Mouse (Mus musculus) hindbrain, embryonic 12.5 days (tissue): ENCODE data around the gene Smoc1. TPM values are rescaled to one million over a fixed set of nuclear protein-coding genes. Genes with fewer than 3 reads are reported as not detected.

Experiments
- ATAC-seq: fragments of 200-750 bp; cut with Nextera tagmentation; 2 replicates; pipeline ENCODE4 v1.8.0; 2017; ENCODE audit warnings: moderate TSS enrichment; ENCODE audit not compliant: low FRiP score
- H3K27ac ChIP-seq: fragments of 300-500 bp; sonication (generic); 2 replicates; pipeline ENCODE4 v1.5.1; 2016; ENCODE audit warnings: mild to moderate bottlenecking
- H3K27me3 ChIP-seq: fragments of 300-500 bp; sonication (generic); 2 replicates; pipeline ENCODE4 v1.6.1; 2016; ENCODE audit warnings: mild to moderate bottlenecking
- H3K36me3 ChIP-seq: fragments of 300-500 bp; sonication (generic); 2 replicates; pipeline ENCODE4 v1.6.1; 2016; ENCODE audit warnings: mild to moderate bottlenecking
- H3K4me1 ChIP-seq: fragments of 300-500 bp; sonication (generic); 2 replicates; pipeline ENCODE4 v1.6.1; 2016
- H3K4me2 ChIP-seq: fragments of 300-500 bp; sonication (generic); replicated peaks from 2 replicates; pipeline ENCODE4 v1.6.1; 2016; ENCODE audit warnings: mild to moderate bottlenecking
- H3K4me3 ChIP-seq: fragments of 300-500 bp; sonication (generic); 2 replicates; pipeline ENCODE4 v1.5.1; 2016; ENCODE audit warnings: mild to moderate bottlenecking
- H3K9ac ChIP-seq: fragments of 300-500 bp; sonication (generic); 2 replicates; pipeline ENCODE4 v1.6.1; 2016; ENCODE audit warnings: mild to moderate bottlenecking, moderate library complexity
- H3K9me3 ChIP-seq: fragments of 300-500 bp; sonication (generic); replicated peaks from 2 replicates; pipeline ENCODE4 v1.6.1; 2016; ENCODE audit warnings: mild to moderate bottlenecking
- WGBS: fragments of 180-500 bp; shearing (Covaris S2); methylation state at CpG from one replicate; pipeline ENCODE4 v1.1.7; 2016; 5-methylcytosine and 5-hydroxymethylcytosine counted together
- polyA plus RNA-seq: library from polyadenylated mRNA; unstranded; fragments of >200 nt; fragmentation: Nextera tagmentation; extraction: Ambion mirVana; gene quantifications from 2 replicates; pipeline ENCODE4 v1.2.1, GENCODE M21; 2016

Smoc1 gene
- polyA plus RNA-seq, 1 experiment from 2014 or later: 22.6 TPM

DNA sequence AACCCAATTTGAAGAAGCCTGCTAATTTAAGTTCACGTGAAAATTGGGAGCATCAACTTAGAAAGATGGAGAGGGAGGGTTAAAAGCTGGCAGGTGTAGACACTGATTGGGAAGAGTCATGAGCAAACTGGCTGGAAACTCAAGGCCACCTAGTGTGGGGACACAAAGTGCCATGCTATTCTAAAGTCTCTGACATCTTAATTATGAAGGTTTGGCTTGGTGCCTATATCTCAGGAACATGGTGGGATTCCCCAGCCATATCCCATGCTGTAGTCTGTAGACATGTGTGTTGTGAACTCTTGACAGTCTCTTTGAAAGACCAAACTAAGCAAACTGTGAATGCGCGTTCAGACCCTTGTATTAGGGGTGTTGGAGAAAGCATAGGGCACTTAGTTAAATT lies 32.0 kb downstream of the Smoc1 start:
- Histone ChIP-seq H3K27me3 (no peaks in the 10 kb centered on the region), H3K4me3 (no peak overlapping the region), H3K9me3 (no peaks in the 10 kb centered on the region), H3K36me3 (no peaks in the 10 kb centered on the region), H3K27ac (no peak overlapping the region), H3K4me2 (no peak overlapping the region), H3K4me1 (peaks cover 13% of the 10 kb centered on the region), H3K9ac (no peak overlapping the region)
- WGBS: 94% methylated on average over 3 of the region's 3 CpGs
- ATAC-seq: no peak

- Histone ChIP-seq H3K9me3 (no peaks in the 10 kb centered on the region), H3K4me3 (no peak overlapping the region), H3K36me3 (no peaks in the 10 kb centered on the region), H3K4me2 (no peak overlapping the region), H3K4me1 (no peaks in the 10 kb centered on the region), H3K27ac (no peak overlapping the region), H3K9ac (no peak overlapping the region), H3K27me3 (no peaks in the 10 kb centered on the region)
- WGBS: 76% methylated on average over 6 of the region's 6 CpGs
- no peak for ATAC-seq
These were observed 35.3 kb downstream of the Smoc1 start for GRCm38 (mm10) chr12:81061831-81062361.

DNA sequence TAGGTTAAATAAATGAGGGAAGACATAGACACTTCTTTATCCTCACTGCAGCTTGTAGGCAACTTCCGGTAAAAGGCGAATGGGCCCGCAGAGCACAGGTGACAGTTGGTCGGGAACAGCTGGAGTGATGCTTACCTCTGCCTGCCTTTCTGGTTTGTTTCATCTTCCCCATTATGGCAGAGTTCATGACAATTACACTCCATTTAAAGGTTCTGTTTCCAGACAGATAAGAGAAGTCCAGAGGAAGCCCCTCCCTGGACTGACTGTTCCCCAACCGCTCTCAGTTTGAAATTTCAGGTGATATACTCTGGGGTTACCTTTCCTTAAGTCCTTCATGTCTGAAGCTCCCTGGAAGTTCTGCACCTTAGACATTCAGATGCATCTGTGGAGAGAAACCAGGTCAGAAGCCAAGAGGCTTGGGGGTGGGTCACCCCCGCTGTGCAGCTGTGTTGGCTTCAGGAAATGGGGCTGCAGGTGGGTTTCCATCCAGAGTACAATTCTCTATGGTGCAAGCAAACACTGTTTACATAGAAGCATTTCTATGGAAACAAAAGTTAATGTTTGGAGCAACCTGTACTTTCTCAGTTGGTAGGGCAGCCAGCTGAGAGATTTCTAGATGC lies 36.8 kb downstream of the Smoc1 start:
- Histone ChIP-seq H3K27ac (no peak overlapping the region), H3K9ac (no peak overlapping the region), H3K27me3 (no peaks in the 10 kb centered on the region), H3K4me2 (no peak overlapping the region), H3K4me3 (no peak overlapping the region), H3K4me1 (no peaks in the 10 kb centered on the region), H3K36me3 (no peaks in the 10 kb centered on the region), H3K9me3 (no peaks in the 10 kb centered on the region)
- WGBS: 90% methylated on average over 6 of the region's 6 CpGs
- no peak for ATAC-seq

- H3K4me3 ChIP-seq: no peak overlapping the region
- peaks cover 2% of the 10 kb centered on the region; the same call in 1 of the 2 replicates for H3K4me1 ChIP-seq
- peaks cover under 1% of the 10 kb centered on the region; the same call in 1 of the 2 replicates for H3K9me3 ChIP-seq
- 90% methylated on average over 2 of the region's 2 CpGs for WGBS
- no peak overlapping the region for H3K9ac ChIP-seq
- no peaks in the 10 kb centered on the region for H3K27me3 ChIP-seq
- H3K27ac ChIP-seq: no peak overlapping the region
- H3K36me3 ChIP-seq: no peaks in the 10 kb centered on the region
- no peak for ATAC-seq
- H3K4me2 ChIP-seq: no peak overlapping the region
These were observed 47.5 kb downstream of the Smoc1 start for GRCm38 (mm10) chr12:81074139-81074538.

DNA sequence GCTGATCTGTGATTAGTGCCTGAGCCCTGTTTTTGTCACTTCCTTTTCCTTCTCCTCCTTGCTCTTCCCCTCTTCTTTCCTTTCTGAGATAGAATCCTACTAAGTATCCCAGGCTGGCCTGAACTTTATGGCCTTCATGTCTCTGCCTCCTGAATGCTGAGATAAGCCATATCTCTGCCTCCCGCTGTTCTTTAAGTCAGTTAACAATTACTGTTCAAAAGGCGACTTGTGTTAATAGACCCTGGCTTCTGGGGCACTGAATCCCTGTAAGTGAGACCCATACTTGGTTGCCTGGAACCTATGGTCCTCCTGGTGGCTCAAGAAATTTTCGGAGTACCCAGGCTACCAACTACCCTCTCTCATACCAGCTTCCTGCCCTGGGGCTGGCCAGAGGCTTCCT lies 48.3 kb downstream of the Smoc1 start:
- Histone ChIP-seq H3K9me3 (peaks cover 3% of the 10 kb centered on the region; the same call in 1 of the 2 replicates), H3K4me3 (no peak overlapping the region), H3K4me2 (no peak overlapping the region), H3K9ac (no peak overlapping the region), H3K27me3 (no peaks in the 10 kb centered on the region), H3K27ac (no peak overlapping the region), H3K36me3 (no peaks in the 10 kb centered on the region; the same call in 1 of the 2 replicates), H3K4me1 (peaks cover 2% of the 10 kb centered on the region; the same call in 1 of the 2 replicates)
- ATAC-seq: no peak
- 87% methylated on average over 3 of the region's 3 CpGs for WGBS

DNA sequence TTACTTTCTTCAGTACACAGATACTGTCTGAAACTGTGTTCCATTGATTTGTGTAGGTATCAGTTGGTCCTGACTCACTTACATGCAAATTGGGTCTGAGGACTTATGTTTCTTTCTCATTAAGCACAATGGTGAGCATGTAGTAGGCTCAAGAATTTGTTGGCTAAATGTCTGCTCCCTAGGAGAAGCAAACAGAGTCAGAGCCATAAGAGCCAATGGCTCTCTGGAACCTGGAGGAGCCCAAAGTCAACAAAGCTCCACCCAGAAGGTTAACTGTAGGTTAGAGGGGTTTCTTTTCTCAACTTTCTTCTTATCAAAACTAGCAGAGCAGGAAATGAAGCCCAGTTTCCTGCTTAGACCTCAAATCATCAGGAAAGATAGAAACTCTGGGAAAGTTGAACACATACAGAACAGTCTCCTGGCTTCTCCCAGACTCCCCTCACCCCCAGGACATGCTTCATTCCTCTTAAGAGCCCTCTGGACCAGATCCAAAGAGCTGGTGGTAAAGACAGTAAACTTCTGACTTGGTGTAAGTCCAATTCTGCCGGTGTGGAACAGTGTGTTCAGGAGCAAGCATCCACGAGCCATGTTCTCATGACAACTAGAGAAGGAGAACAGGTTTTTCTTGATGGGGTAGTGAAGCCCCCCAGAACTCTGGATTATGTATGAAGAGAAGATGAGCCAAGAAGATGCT lies 51.5 kb downstream of the Smoc1 start:
- Histone ChIP-seq H3K27me3 (no peaks in the 10 kb centered on the region), H3K36me3 (no peaks in the 10 kb centered on the region; the same call in 1 of the 2 replicates), H3K9ac (no peak overlapping the region), H3K4me3 (no peak overlapping the region), H3K4me1 (peaks cover 2% of the 10 kb centered on the region; the same call in 1 of the 2 replicates), H3K27ac (no peak overlapping the region), H3K4me2 (no peak overlapping the region), H3K9me3 (peaks cover 3% of the 10 kb centered on the region; the same call in 1 of the 2 replicates)
- no peak for ATAC-seq
- 98% methylated on average over 2 of the region's 2 CpGs for WGBS

GRCm38 (mm10) chr12:81080345-81080744 lies 53.7 kb downstream of the Smoc1 start:
- no peak overlapping the region for H3K27ac ChIP-seq
- no peak overlapping the region for H3K4me2 ChIP-seq
- no peaks in the 10 kb centered on the region; the same call in 1 of the 2 replicates for H3K36me3 ChIP-seq
- no peak overlapping the region for H3K4me3 ChIP-seq
- no peaks in the 10 kb centered on the region for H3K27me3 ChIP-seq
- H3K4me1 ChIP-seq: no peaks in the 10 kb centered on the region; the same call in 1 of the 2 replicates
- no peak for ATAC-seq
- H3K9me3 ChIP-seq: peaks cover 3% of the 10 kb centered on the region; the same call in 1 of the 2 replicates
- WGBS: 79% methylated on average over 5 of the region's 5 CpGs
- H3K9ac ChIP-seq: no peak overlapping the region

DNA sequence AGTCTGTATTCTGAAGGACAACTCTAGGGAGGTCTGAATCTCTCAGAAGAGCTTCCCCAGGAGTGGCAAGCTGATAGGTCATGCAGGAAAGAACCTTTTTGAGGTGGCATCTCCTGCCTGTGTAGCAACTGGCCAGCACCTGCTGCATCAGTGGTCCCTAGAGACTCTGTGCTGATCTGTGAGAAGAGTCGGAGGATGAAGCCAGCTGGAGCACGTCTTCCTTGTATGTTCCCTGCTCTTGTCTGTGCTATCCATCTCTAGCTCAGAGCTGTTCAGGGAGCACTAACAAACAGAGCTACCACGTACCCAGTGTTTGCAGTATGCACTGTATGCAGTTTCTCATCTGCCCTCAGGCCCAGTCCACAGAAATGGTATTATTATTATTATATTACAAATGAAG lies 54.4 kb downstream of the Smoc1 start:
- no peak overlapping the region for H3K9ac ChIP-seq

DNA sequence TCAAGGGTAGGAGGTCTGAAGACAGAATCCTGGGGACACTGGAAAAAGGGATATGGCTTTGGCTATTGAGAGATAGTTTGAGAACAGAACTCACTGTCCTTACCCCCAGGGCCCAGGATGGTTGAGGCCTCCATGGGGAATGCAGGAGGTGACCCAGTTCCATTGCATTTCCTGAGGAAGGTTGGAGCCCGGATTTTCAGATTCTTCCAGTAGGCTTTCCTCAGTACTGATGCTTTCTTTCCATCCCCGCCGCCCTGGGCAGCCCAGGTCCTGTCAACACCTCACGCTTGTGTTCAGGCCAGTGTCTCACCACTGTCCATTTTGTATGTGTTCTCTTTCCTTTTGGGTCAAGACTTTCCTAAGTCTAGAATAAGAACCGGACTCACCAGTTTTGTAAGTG lies 56.5 kb downstream of the Smoc1 start:
- no peaks in the 10 kb centered on the region; the same call in 1 of the 2 replicates for H3K36me3 ChIP-seq
- H3K4me2 ChIP-seq: no peak overlapping the region
- H3K27me3 ChIP-seq: no peaks in the 10 kb centered on the region
- H3K9ac ChIP-seq: no peak overlapping the region
- H3K4me3 ChIP-seq: no peak overlapping the region
- no peak for ATAC-seq
- H3K27ac ChIP-seq: no peak overlapping the region
- H3K4me1 ChIP-seq: no peaks in the 10 kb centered on the region; the same call in 1 of the 2 replicates
- H3K9me3 ChIP-seq: peaks cover 3% of the 10 kb centered on the region; the same call in 1 of the 2 replicates
- 84% methylated on average over 5 of the region's 5 CpGs for WGBS

More for the DNA sequence above, 54.4 kb downstream of the Smoc1 start:
- ATAC-seq: no peak
- no peaks in the 10 kb centered on the region; the same call in 1 of the 2 replicates for H3K36me3 ChIP-seq
- no peak overlapping the region for H3K4me2 ChIP-seq
- 84% methylated on average over 3 of the region's 3 CpGs for WGBS
- peaks cover 3% of the 10 kb centered on the region; the same call in 1 of the 2 replicates for H3K9me3 ChIP-seq
- no peaks in the 10 kb centered on the region; the same call in 1 of the 2 replicates for H3K4me1 ChIP-seq
- no peak overlapping the region for H3K27ac ChIP-seq
- no peaks in the 10 kb centered on the region for H3K27me3 ChIP-seq
- no peak overlapping the region for H3K4me3 ChIP-seq

- no peak overlapping the region for H3K9ac ChIP-seq
These were observed 58.6 kb downstream of the Smoc1 start for GRCm38 (mm10) chr12:81085244-81085643.

DNA sequence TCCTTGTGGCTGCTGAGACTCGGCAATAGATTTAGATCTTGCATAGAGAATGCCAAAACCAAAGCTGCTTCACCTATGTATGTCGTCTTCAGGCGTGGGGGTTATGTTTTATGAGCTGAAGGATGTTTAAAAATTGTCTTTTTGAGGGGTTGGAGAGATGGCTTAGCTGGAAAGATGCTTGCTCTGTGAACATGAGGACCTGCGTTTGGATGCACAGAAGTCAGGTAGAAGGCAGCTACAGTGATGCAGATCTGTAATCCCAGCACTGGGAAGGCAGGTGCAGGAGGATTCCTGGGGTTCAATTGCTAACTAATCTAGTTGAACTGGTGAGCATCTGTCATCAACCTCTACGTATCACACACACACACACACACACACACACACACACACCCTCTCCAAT lies 61.5 kb downstream of the Smoc1 start:
- WGBS: 82% methylated on average over 5 of the region's 5 CpGs
- no peak overlapping the region for H3K4me3 ChIP-seq
- no peaks in the 10 kb centered on the region for H3K36me3 ChIP-seq
- no peaks in the 10 kb centered on the region for H3K4me1 ChIP-seq
- H3K27ac ChIP-seq: no peak overlapping the region
- H3K27me3 ChIP-seq: no peaks in the 10 kb centered on the region
- H3K4me2 ChIP-seq: no peak overlapping the region
- no peak for ATAC-seq
- no peak overlapping the region for H3K9ac ChIP-seq
- H3K9me3 ChIP-seq: no peaks in the 10 kb centered on the region

More at GRCm38 (mm10) chr12:81085244-81085643, 58.6 kb downstream of the Smoc1 start:
- Histone ChIP-seq H3K4me2 (no peak overlapping the region), H3K27me3 (no peaks in the 10 kb centered on the region), H3K4me1 (no peaks in the 10 kb centered on the region; the same call in 1 of the 2 replicates), H3K27ac (no peak overlapping the region), H3K9me3 (no peaks in the 10 kb centered on the region), H3K4me3 (no peak overlapping the region), H3K36me3 (no peaks in the 10 kb centered on the region)
- 85% methylated on average over 1 of the region's 1 CpGs for WGBS
- no peak for ATAC-seq

- no peak for ATAC-seq
- Histone ChIP-seq H3K4me1 (no peaks in the 10 kb centered on the region), H3K4me3 (no peak overlapping the region), H3K9ac (no peak overlapping the region), H3K27me3 (no peaks in the 10 kb centered on the region), H3K4me2 (no peak overlapping the region), H3K27ac (no peak overlapping the region), H3K36me3 (no peaks in the 10 kb centered on the region), H3K9me3 (no peaks in the 10 kb centered on the region)
- WGBS: 79% methylated on average over 5 of the region's 5 CpGs
These were observed 65.0 kb downstream of the Smoc1 start for GRCm38 (mm10) chr12:81091641-81092040.
